Mouse (Mus musculus) cortical plate, adult 2 months (tissue): Measurements from ENCODE around the gene Gm13283.

ENCODE experiments used
- CTCF ChIP-seq: fragments of 200-500 bp; IDR thresholded peaks from 2 replicates; pipeline ENCODE4 v1.5.1; 2011; ENCODE audit warnings: mild to moderate bottlenecking, control low read depth, low read length; ENCODE audit not compliant: insufficient read depth; ENCODE audit errors: extremely low read depth
- POLR2A ChIP-seq: fragments of 200-500 bp; IDR thresholded peaks from 2 replicates; pipeline ENCODE4 v1.6.1; 2011; ENCODE audit warnings: mild to moderate bottlenecking, low read length, control low read depth; ENCODE audit not compliant: insufficient read depth; ENCODE audit errors: extremely low read depth

DNA sequence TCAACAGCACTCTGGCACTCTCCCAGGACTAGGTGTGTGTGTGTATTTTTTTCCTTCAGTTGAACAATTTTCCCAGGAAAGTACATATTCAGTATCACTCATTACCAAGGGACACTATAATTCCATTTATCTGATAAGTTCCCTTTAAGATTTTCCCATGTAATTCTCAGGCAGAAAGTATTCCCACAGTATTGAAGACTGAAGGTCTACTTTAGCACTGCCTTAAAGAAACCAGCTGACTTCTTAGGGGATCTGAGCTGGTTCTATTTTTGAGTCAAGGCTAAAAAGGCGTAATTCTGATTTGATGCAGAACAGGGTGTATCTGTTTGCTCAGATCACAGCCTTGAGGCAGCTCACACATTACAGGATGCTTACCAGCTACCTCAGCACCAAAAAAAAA, 41.2 kb upstream of the Gm13283 start:
- no peak for TF ChIP-seq CTCF
- no peak for TF ChIP-seq POLR2A
